In the genomic region with DNA sequence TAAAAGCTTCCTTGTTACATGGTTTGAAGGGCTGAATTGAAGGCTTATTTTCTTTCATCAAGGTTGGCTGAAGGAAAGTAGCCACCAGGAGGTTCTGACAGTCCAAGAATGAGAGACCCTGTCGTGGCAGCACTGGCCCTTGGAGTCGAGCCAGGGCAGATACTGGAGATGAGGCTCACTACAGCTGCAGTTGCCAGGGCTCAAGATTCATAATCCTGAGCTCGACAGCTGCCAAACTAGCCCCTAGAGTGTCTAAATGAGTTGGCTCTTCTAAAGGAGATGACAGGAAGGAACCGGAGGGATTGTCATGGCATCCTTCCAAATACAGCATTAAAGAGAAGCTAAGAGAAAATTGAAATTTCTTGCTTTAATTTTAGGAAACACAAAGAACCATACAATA, we compare ENCODE assay signal across 15 mouse cellular contexts.
DNase-seq lines count a peak whose midpoint lies in the region; ATAC-seq and TF ChIP-seq lines count a peak whose summit lies in the region.
"Had no signal": no experiment of that assay in that cellular context is flagged by ENCODE, and none has a peak within 500 bp of the region (broad histone marks: within the 10 kb centered on the region; RNA-seq: fewer than 3 reads in every experiment).

No protein-coding gene starts in this region.

- no peak for TF ChIP-seq CTCF in stomach, postnatal 0 days (IDR thresholded peaks at IDR 0.05; ENCODE audit: low read depth)

- no peak for ATAC-seq in stomach, postnatal 0 days (ENCODE audit: low FRiP score, low TSS enrichment)

- no peak overlapping the region for H3K4me2 ChIP-seq in stomach, postnatal 0 days (replicated peaks; ENCODE audit: low read depth)
- H3K4me2 ChIP-seq: embryonic facial prominence, embryonic 15.5 days; lung, embryonic 15.5 days had no signal

- WGBS in stomach, postnatal 0 days, result 37% methylated on average over 4 of the region's 4 CpGs

- H3K4me1 ChIP-seq in stomach, postnatal 0 days (replicated peaks; ENCODE audit: control insufficient read depth, insufficient read depth), result no peaks in the 10 kb centered on the region
- H3K4me1 ChIP-seq: embryonic facial prominence, embryonic 15.5 days; lung, embryonic 15.5 days; megakaryocyte, embryonic 14.5 days had no signal

- intact Hi-C loops in left cerebral cortex, postnatal 10 days (cut with DNase I), result no loop called here

- H3K36me3 ChIP-seq in stomach, postnatal 0 days (ENCODE audit: control insufficient read depth, insufficient read depth, low read length), result no peaks in the 10 kb centered on the region
- H3K36me3 ChIP-seq: embryonic facial prominence, embryonic 15.5 days; G1E; lung, embryonic 15.5 days had no signal

- peak; percentile 31 to 67 for DNase-seq in cerebellum, postnatal 4 days (ENCODE audit: low spot score in 2 of 2)
- no peak for DNase-seq in cerebellum, adult 11 months
- peak; percentile 3 to 27 for DNase-seq in left cerebral cortex, postnatal 10 days (ENCODE audit: extremely low spot score in 1 of 2, low spot score in 2 of 2)
- no peak for DNase-seq in left cerebral cortex, adult 18-20 months (ENCODE audit: low spot score in 2 of 2)
- DNase-seq in right cerebral cortex, postnatal 14 days, result peak; percentile 8
- no peak for DNase-seq in right cerebral cortex, adult 2 months (ENCODE audit: low spot score in 2 of 2)
- DNase-seq in heart, adult 8-10 months (ENCODE audit: low spot score), result no peak
- no peak for DNase-seq in stomach, postnatal 0 days (ENCODE audit: low spot score)
- DNase-seq: kidney, adult 9 months; right cerebral cortex, postnatal 25 days; thymus, postnatal 25 days had no signal

- TF ChIP-seq EP300 in stomach, postnatal 0 days (optimal IDR thresholded peaks at IDR 0.05), result no peak

- no peak overlapping the region for H3K4me3 ChIP-seq in stomach, postnatal 0 days (ENCODE audit: low read depth, low read length)
- H3K4me3 ChIP-seq: embryonic facial prominence, embryonic 15.5 days; lung, embryonic 15.5 days; megakaryocyte, embryonic 14.5 days had no signal

- H3K27ac ChIP-seq in stomach, postnatal 0 days (replicated peaks), result no peak overlapping the region
- H3K27ac ChIP-seq: embryonic facial prominence, embryonic 15.5 days; lung, embryonic 15.5 days had no signal

- H3K9me3 ChIP-seq in stomach, postnatal 0 days (ENCODE audit: control insufficient read depth, low read length), result no peaks in the 10 kb centered on the region
- H3K9me3 ChIP-seq: embryonic facial prominence, embryonic 15.5 days; G1E; lung, embryonic 15.5 days; megakaryocyte, embryonic 14.5 days had no signal

- no peak overlapping the region for H3K9ac ChIP-seq in stomach, postnatal 0 days (ENCODE audit: low read length)
- H3K9ac ChIP-seq: embryonic facial prominence, embryonic 15.5 days; lung, embryonic 15.5 days had no signal

- no peaks in the 10 kb centered on the region for H3K27me3 ChIP-seq in stomach, postnatal 0 days (ENCODE audit: control insufficient read depth, insufficient read depth, low read length)
- H3K27me3 ChIP-seq: embryonic facial prominence, embryonic 15.5 days; lung, embryonic 15.5 days; megakaryocyte, embryonic 14.5 days had no signal

Comparison
In these comparisons a context has a peak if more than half of its experiments do, and no peak if none do; other contexts are left out.
1. DNase-seq: peak in cerebellum, postnatal 4 days (2 of 2), left cerebral cortex, postnatal 10 days (2 of 2) and right cerebral cortex, postnatal 14 days (single experiment); none in cerebellum, adult 11 months (single experiment), left cerebral cortex, adult 18-20 months (0 of 2), right cerebral cortex, adult 2 months (0 of 2), heart, adult 8-10 months (single experiment) and stomach, postnatal 0 days (single experiment).